Comparison of ENCODE assay signal across 28 mouse cellular contexts in genomic region chr4:59604892-59605291, GRCm38 (mm10).
"Had no signal": no experiment of that assay in that cellular context is flagged by ENCODE, and none has a peak within 500 bp of the region (broad histone marks: within the 10 kb centered on the region; RNA-seq: fewer than 3 reads in every experiment).

No protein-coding gene starts in this region.

- H3K36me3 ChIP-seq: intestine, embryonic 15.5 days; limb, embryonic 10.5 days; limb, embryonic 12.5 days; liver, embryonic 13.5 days; liver, embryonic 15.5 days had no signal

- H3K9ac ChIP-seq: heart, embryonic 13.5 days; heart, embryonic 15.5 days; hindbrain, embryonic 13.5 days; intestine, embryonic 15.5 days; limb, embryonic 12.5 days; liver, embryonic 13.5 days; liver, embryonic 15.5 days; liver, postnatal 0 days had no signal

- H3K27ac ChIP-seq: heart, embryonic 13.5 days; heart, embryonic 15.5 days; hindbrain, embryonic 13.5 days; intestine, embryonic 15.5 days; layer of hippocampus, adult 2 months; limb, embryonic 10.5 days; limb, embryonic 12.5 days; liver, embryonic 13.5 days; liver, embryonic 15.5 days had no signal

- H3K4me2 ChIP-seq: heart, embryonic 11.5 days; heart, embryonic 13.5 days; heart, embryonic 15.5 days; hindbrain, embryonic 13.5 days; intestine, embryonic 15.5 days; limb, embryonic 12.5 days; liver, embryonic 11.5 days; liver, embryonic 13.5 days; liver, embryonic 15.5 days had no signal

- H3K4me1 ChIP-seq: heart, embryonic 13.5 days; heart, embryonic 15.5 days; hindbrain, embryonic 13.5 days; intestine, embryonic 15.5 days; limb, embryonic 10.5 days; limb, embryonic 12.5 days had no signal

- DNase-seq: gastrocnemius, postnatal 14 days; gastrocnemius, postnatal 36 days; heart, adult 18-20 months; heart, postnatal 14 days; heart, postnatal 36 days; kidney, adult 18-20 months; kidney, adult 8-10 months; kidney, postnatal 10 days; kidney, postnatal 25 days; kidney, postnatal 4 days; layer of hippocampus, adult 9-11 months; layer of hippocampus, postnatal 36 days; liver; liver, embryonic 13.5 days; liver, postnatal 0 days had no signal

- ATAC-seq: hindbrain, embryonic 16.5 days; inflammation-experienced regulatory T-cells, adult 6 months; intestine, embryonic 15.5 days; intestine, postnatal 0 days; liver, postnatal 0 days had no signal

- H3K27me3 ChIP-seq: heart, embryonic 13.5 days; heart, embryonic 15.5 days; hindbrain, embryonic 13.5 days; intestine, embryonic 15.5 days; limb, embryonic 12.5 days; liver, embryonic 13.5 days; liver, embryonic 15.5 days had no signal

- H3K9me3 ChIP-seq: heart, embryonic 13.5 days; heart, embryonic 15.5 days; hindbrain, embryonic 13.5 days; intestine, embryonic 15.5 days; limb, embryonic 10.5 days; limb, embryonic 12.5 days; liver, embryonic 13.5 days; liver, embryonic 15.5 days had no signal

- H3K4me3 ChIP-seq: heart, embryonic 13.5 days; heart, embryonic 15.5 days; hindbrain, embryonic 13.5 days; intestine, embryonic 15.5 days; layer of hippocampus, adult 2 months; limb, embryonic 10.5 days; limb, embryonic 12.5 days; liver, embryonic 13.5 days; liver, embryonic 15.5 days had no signal
